Mouse (Mus musculus): ENCODE measurements around the gene Adcy2. TPM values are rescaled to one million over a fixed set of nuclear protein-coding genes. Genes with fewer than 3 reads are reported as not detected.

The Adcy2 gene
- polyA plus RNA-seq, 1 experiment from 2014 or later = 6.5 TPM

GRCm38 (mm10) chr13:68848265-68848664 is 151.1 kb downstream of the Adcy2 start:
- Histone ChIP-seq H3K4me3 (no peak overlapping the region), H3K27me3 (no peaks in the 10 kb centered on the region), H3K9ac (no peak overlapping the region), H3K4me2 (replicated peaks) (no peak overlapping the region), H3K27ac (no peak overlapping the region), H3K9me3 (replicated peaks) (no peaks in the 10 kb centered on the region), H3K4me1 (no peaks in the 10 kb centered on the region), H3K36me3 (no peaks in the 10 kb centered on the region)
- no peak for ATAC-seq (ENCODE audit: low FRiP score)
- 82% methylated on average over 3 of the region's 3 CpGs for WGBS

GRCm38 (mm10) chr13:68839517-68839916 is 159.8 kb downstream of the Adcy2 start:
- no peak overlapping the region for H3K9ac ChIP-seq
- WGBS = 47% methylated on average over 2 of the region's 2 CpGs
- H3K4me3 ChIP-seq = no peak overlapping the region
- ATAC-seq (ENCODE audit: low FRiP score) = no peak
- H3K9me3 ChIP-seq (replicated peaks) = no peaks in the 10 kb centered on the region
- 0 out of 2 replicates have a peak, but pooled peaks cover 2% of the 10 kb centered on the region for H3K4me1 ChIP-seq
- H3K4me2 ChIP-seq (replicated peaks) = no peak overlapping the region
- no peak overlapping the region for H3K27ac ChIP-seq
- no peaks in the 10 kb centered on the region for H3K36me3 ChIP-seq
- no peaks in the 10 kb centered on the region for H3K27me3 ChIP-seq

DNA sequence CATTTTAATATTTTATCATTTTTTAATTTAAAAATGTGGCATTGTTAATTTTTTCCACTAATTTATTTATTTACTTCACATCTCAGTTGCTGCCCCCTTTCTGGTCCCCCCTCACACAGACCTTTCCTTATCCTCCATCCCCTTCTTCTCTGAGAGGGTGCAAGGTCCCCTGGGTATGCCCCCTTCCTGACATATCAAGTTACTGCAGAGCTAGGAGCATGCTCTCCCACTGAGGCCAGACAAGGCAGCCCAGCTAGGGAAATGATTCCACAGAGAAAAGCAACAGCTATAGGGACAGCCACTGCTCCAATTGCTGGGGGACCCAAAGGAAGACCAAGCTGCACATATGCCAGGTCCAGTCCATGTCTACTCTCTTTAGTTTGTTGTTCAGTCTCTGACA is 163.2 kb downstream of the Adcy2 start:
- H3K9ac ChIP-seq = no peak overlapping the region
- no peaks in the 10 kb centered on the region for H3K27me3 ChIP-seq
- no peaks in the 10 kb centered on the region for H3K9me3 ChIP-seq (replicated peaks)
- H3K4me1 ChIP-seq = 0 out of 2 replicates have a peak, but pooled peaks cover 2% of the 10 kb centered on the region
- H3K4me2 ChIP-seq (replicated peaks) = no peak overlapping the region
- H3K27ac ChIP-seq = no peak overlapping the region
- ATAC-seq (ENCODE audit: low FRiP score) = no peak
- H3K36me3 ChIP-seq = no peaks in the 10 kb centered on the region
- H3K4me3 ChIP-seq = no peak overlapping the region

DNA sequence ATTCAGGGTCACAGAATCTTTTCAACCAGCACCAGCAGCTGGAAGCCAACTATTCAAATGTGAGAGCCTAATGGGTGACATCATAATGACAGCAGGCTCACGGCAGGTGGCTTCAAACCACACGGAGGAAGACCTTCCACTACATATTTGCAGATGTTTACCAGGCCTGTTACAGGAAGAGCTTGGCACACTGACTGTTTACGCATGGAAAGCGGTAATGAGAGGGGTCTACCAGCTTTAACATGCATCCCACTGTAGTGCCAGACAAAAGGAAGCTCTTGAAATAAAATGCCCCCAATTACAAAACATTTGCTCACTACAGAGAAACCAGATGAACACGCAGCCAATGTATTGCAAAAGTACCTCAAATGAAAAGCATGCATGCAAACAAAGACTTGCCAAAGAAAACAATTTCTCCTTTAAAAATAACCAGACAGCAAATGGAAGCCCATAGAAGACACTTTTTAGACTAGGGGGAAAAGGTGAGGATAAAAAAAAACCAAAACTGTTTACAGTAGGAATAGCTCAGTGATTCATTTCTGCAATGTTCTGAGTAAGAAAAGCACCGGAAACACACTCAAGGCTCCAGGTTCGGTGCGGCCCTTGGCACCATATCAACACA is 163.8 kb downstream of the Adcy2 start:
- 73% methylated on average over 8 of the region's 8 CpGs for WGBS
- H3K4me1 ChIP-seq = 0 out of 2 replicates have a peak, but pooled peaks cover 2% of the 10 kb centered on the region
- H3K4me2 ChIP-seq (replicated peaks) = no peak overlapping the region
- no peak overlapping the region for H3K27ac ChIP-seq
- H3K9me3 ChIP-seq (replicated peaks) = no peaks in the 10 kb centered on the region
- H3K9ac ChIP-seq = no peak overlapping the region
- H3K36me3 ChIP-seq = no peaks in the 10 kb centered on the region
- H3K27me3 ChIP-seq = no peaks in the 10 kb centered on the region
- H3K4me3 ChIP-seq = no peak overlapping the region
- ATAC-seq (ENCODE audit: low FRiP score) = no peak

DNA sequence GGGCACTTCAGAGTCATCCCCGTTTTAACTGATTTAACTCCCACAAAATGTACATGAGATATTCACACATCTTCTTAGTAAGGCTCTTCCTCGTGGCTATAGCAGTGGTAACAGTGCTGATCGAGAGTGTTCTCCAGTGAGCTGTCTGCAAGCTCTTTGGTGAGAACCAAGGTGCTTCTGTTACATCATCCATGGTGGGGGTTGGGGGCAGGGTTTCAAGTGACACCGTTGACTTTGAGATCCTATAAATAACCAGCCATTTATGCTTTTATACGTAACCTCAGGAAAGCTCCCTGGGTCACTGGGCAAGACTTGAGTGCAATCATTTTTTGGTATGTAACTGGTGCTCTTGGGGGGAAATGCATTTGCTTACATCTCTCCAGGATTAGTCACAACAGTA is 167.2 kb downstream of the Adcy2 start:
- Histone ChIP-seq H3K36me3 (no peaks in the 10 kb centered on the region), H3K4me3 (no peak overlapping the region), H3K9ac (no peak overlapping the region), H3K4me2 (replicated peaks) (no peak overlapping the region), H3K4me1 (no peaks in the 10 kb centered on the region), H3K9me3 (replicated peaks) (no peaks in the 10 kb centered on the region), H3K27me3 (no peaks in the 10 kb centered on the region), H3K27ac (no peak overlapping the region)
- 87% methylated on average over 5 of the region's 5 CpGs for WGBS
- ATAC-seq (ENCODE audit: low FRiP score) = no peak

DNA sequence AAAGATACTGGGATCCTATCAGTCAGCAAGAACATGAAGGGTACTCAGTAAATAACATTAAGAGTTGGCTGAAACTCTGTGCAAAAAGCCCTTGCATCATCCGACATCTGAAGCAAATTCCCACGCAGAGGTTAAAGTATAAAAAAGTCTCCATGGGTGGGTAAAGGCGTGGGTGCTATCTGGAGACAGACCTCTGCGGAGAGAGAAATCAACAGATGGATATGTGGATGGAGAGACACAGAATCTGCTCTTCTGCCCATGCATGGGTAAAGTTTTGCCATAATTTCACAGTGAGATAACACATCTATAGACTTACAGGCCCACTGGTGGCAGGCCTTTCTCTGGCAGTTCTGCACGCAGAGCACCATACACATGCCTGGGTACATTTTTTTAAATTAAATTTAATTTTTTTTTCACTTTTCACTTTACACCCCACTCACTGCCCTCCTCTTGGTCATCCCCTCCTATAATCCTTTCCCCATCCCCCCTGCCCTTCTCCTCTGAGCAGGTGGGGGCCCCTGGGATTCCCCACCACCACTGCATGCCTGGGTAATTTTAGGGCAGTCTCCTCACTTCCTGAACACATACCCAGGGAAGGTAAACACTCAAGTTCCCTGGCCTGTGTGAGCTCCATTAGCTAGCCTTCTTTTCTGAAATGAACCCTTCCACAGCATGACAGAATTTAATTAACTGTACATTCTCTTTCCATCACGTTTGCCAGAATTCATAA is 169.1 kb downstream of the Adcy2 start:
- no peak overlapping the region for H3K27ac ChIP-seq
- no peak overlapping the region for H3K9ac ChIP-seq
- H3K4me1 ChIP-seq = no peaks in the 10 kb centered on the region
- no peaks in the 10 kb centered on the region for H3K9me3 ChIP-seq (replicated peaks)
- no peak overlapping the region for H3K4me2 ChIP-seq (replicated peaks)
- WGBS = 83% methylated on average over 6 of the region's 6 CpGs
- H3K36me3 ChIP-seq = no peaks in the 10 kb centered on the region
- ATAC-seq (ENCODE audit: low FRiP score) = no peak
- H3K4me3 ChIP-seq = no peak overlapping the region
- H3K27me3 ChIP-seq = no peaks in the 10 kb centered on the region

GRCm38 (mm10) chr13:68828441-68828840 is 170.9 kb downstream of the Adcy2 start:
- H3K27me3 ChIP-seq = no peaks in the 10 kb centered on the region
- H3K27ac ChIP-seq = no peak overlapping the region
- no peaks in the 10 kb centered on the region for H3K4me1 ChIP-seq
- no peak overlapping the region for H3K4me2 ChIP-seq (replicated peaks)
- no peak overlapping the region for H3K4me3 ChIP-seq
- H3K9ac ChIP-seq = no peak overlapping the region
- no peak for ATAC-seq (ENCODE audit: low FRiP score)
- no peaks in the 10 kb centered on the region for H3K36me3 ChIP-seq
- 74% methylated on average over 4 of the region's 4 CpGs for WGBS
- no peaks in the 10 kb centered on the region for H3K9me3 ChIP-seq (replicated peaks)

DNA sequence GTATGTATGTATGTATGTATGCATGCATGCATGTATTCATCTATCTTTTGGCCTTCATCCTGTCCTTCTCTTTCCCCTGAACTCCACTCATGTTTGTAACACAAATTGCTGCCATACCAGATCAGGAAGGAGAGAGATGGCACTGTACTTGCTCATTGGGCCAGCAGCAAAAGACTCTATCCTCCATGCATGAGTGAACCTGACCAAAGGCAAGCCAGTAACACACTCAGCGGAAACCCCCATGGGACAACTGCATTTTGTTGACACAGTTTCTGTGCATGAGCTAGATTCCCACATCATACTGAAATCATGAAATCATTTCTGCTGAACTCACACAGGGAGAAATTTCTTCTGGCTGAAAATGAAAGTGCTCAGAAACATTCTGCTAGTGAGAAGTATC is 172.9 kb downstream of the Adcy2 start:
- Histone ChIP-seq H3K4me3 (no peak overlapping the region), H3K27ac (no peak overlapping the region), H3K4me2 (replicated peaks) (no peak overlapping the region), H3K36me3 (no peaks in the 10 kb centered on the region), H3K4me1 (no peaks in the 10 kb centered on the region), H3K9ac (no peak overlapping the region), H3K9me3 (replicated peaks) (no peaks in the 10 kb centered on the region), H3K27me3 (no peaks in the 10 kb centered on the region)
- 91% methylated on average over 1 of the region's 1 CpGs for WGBS
- ATAC-seq (ENCODE audit: low FRiP score) = no peak

GRCm38 (mm10) chr13:68820858-68821579 is 178.3 kb downstream of the Adcy2 start:
- no peak overlapping the region for H3K4me2 ChIP-seq (replicated peaks)
- H3K9ac ChIP-seq = no peak overlapping the region
- H3K9me3 ChIP-seq (replicated peaks) = no peaks in the 10 kb centered on the region
- H3K27me3 ChIP-seq = no peaks in the 10 kb centered on the region
- H3K4me3 ChIP-seq = no peak overlapping the region
- WGBS = 87% methylated on average over 13 of the region's 13 CpGs
- no peaks in the 10 kb centered on the region for H3K36me3 ChIP-seq
- no peak overlapping the region for H3K27ac ChIP-seq
- ATAC-seq (ENCODE audit: low FRiP score) = no peak
- no peaks in the 10 kb centered on the region for H3K4me1 ChIP-seq

- H3K9ac ChIP-seq = no peak overlapping the region
- no peaks in the 10 kb centered on the region for H3K36me3 ChIP-seq
- no peak overlapping the region for H3K4me2 ChIP-seq (replicated peaks)
- H3K9me3 ChIP-seq (replicated peaks) = no peaks in the 10 kb centered on the region
- no peak overlapping the region for H3K4me3 ChIP-seq
- 77% methylated on average over 4 of the region's 4 CpGs for WGBS
- no peaks in the 10 kb centered on the region for H3K27me3 ChIP-seq
- H3K27ac ChIP-seq = no peak overlapping the region
- no peaks in the 10 kb centered on the region for H3K4me1 ChIP-seq
- no peak for ATAC-seq (ENCODE audit: low FRiP score)
These were observed 183.4 kb downstream of the Adcy2 start for GRCm38 (mm10) chr13:68815704-68816477.

DNA sequence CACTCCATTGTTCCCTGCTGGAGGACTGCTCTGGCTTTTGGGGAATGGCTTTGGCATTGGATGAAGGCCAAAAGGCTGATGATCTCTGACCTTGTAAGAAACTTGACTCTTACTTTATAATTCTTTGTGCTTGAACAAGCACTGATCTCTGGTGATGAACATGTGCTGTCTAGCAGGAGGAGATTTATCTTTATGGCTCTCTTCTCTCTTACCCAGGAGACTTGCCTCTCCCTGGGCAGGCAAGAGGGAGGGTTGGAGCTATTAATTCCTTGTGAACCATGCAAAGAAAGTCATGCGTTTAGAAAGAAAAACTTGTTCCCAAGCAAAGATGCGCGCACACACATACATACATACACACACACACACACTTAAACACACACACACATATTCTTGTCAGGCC is 188.2 kb downstream of the Adcy2 start:
- no peak for ATAC-seq (ENCODE audit: low FRiP score)
- WGBS = 100% methylated on average over 3 of the region's 3 CpGs
- no peak overlapping the region for H3K27ac ChIP-seq

DNA sequence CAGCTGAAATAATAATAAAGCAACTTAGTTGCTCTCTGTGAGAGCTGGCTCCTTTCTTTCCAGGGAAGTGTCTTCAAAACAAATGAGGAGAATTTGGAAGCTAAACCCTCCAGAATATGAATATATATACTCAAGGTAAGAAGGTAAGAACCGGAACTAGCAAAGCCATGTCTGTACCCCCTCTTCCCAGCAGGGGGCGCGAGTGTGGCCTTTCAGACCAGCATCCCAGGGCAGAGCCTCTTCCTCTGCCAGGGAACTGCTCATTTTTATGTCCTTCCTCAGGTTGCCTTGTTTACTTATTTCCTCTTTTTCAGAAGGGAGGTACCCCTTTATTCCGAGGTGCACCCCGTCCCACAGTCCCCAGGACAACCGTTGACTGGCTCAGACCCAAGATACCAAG is 199.6 kb downstream of the Adcy2 start:
- 62% methylated on average over 6 of the region's 6 CpGs for WGBS
- Histone ChIP-seq H3K27me3 (no peaks in the 10 kb centered on the region), H3K4me1 (no peaks in the 10 kb centered on the region), H3K27ac (no peak overlapping the region), H3K9me3 (replicated peaks) (no peaks in the 10 kb centered on the region), H3K4me2 (replicated peaks) (no peak overlapping the region), H3K4me3 (no peak overlapping the region), H3K9ac (no peak overlapping the region), H3K36me3 (no peaks in the 10 kb centered on the region)
- ATAC-seq (ENCODE audit: low FRiP score) = no peak

More for the DNA sequence above, 188.2 kb downstream of the Adcy2 start:
- Histone ChIP-seq H3K4me1 (no peaks in the 10 kb centered on the region), H3K9me3 (replicated peaks) (no peaks in the 10 kb centered on the region), H3K36me3 (no peaks in the 10 kb centered on the region), H3K27me3 (no peaks in the 10 kb centered on the region), H3K4me2 (replicated peaks) (no peak overlapping the region), H3K4me3 (no peak overlapping the region), H3K9ac (no peak overlapping the region)

All from hindbrain, embryonic 12.5 days (tissue).